Mouse (Mus musculus): ENCODE measurements at regions not wholly inside any gene's neighbourhood (a gene's known extent, or its start where the extent isn't known, plus 50 kb on each side); places are given as distances from the start of the nearest gene placed in this dataset.

GRCm38 (mm10) chr15:64542250-64542901, 275.1 kb upstream of the Gm21798 start:
- H3K27me3 ChIP-seq (ENCODE audit: control insufficient read depth, insufficient read depth, low read length, poor library complexity, severe bottlenecking) = no peaks in the 10 kb centered on the region
- H3K4me1 ChIP-seq (ENCODE audit: control insufficient read depth, insufficient read depth, low read length) = no peaks in the 10 kb centered on the region
- H3K36me3 ChIP-seq (ENCODE audit: control insufficient read depth, insufficient read depth, low read length, poor library complexity, severe bottlenecking) = no peaks in the 10 kb centered on the region
- H3K9ac ChIP-seq (ENCODE audit: low read depth, poor library complexity, severe bottlenecking) = no peak overlapping the region
- no peak overlapping the region for H3K27ac ChIP-seq (ENCODE audit: insufficient read depth, low read length)
- no peak for TF ChIP-seq POLR2A (IDR thresholded peaks at IDR 0.05; ENCODE audit: insufficient read depth, low read length)
- no peak for TF ChIP-seq EP300 (IDR thresholded peaks at IDR 0.05; ENCODE audit: insufficient read depth, low read depth, low read length)
- TF ChIP-seq CTCF (IDR thresholded peaks at IDR 0.05; ENCODE audit: low read depth, low read length) = no peak
- H3K4me3 ChIP-seq (ENCODE audit: low read depth, low read length) = no peak overlapping the region
- no peaks in the 10 kb centered on the region for H3K9me3 ChIP-seq (replicated peaks; ENCODE audit: control insufficient read depth, insufficient read depth, low read length, poor library complexity, severe bottlenecking)

DNA sequence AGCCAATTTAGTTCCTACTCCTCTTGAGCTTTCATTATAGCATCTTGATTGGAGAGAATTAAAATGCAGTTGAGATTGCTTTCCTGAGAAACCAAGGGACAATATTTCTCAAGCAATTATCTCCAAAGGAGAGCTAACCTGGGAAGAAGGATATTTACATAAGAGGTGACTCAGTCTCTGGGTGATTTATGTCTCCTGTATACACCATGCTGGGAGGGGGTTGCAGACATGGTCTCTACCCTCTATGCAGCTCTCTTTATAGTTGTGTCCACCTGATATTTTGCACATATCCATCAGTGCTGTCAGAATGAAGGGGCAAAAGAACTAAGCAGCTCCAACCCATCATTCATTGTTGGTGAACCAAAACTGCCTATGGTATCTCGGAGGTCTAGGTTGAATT, 274.6 kb upstream of the Gm21798 start:
- H3K9ac ChIP-seq (ENCODE audit: low read depth, poor library complexity, severe bottlenecking) = no peak overlapping the region
- H3K4me3 ChIP-seq (ENCODE audit: low read depth, low read length) = no peak overlapping the region
- H3K27ac ChIP-seq (ENCODE audit: insufficient read depth, low read length) = no peak overlapping the region
- no peaks in the 10 kb centered on the region for H3K4me1 ChIP-seq (ENCODE audit: control insufficient read depth, insufficient read depth, low read length)
- no peaks in the 10 kb centered on the region for H3K27me3 ChIP-seq (ENCODE audit: control insufficient read depth, insufficient read depth, low read length, poor library complexity, severe bottlenecking)
- H3K9me3 ChIP-seq (replicated peaks; ENCODE audit: control insufficient read depth, insufficient read depth, low read length, poor library complexity, severe bottlenecking) = no peaks in the 10 kb centered on the region
- TF ChIP-seq POLR2A (IDR thresholded peaks at IDR 0.05; ENCODE audit: insufficient read depth, low read length) = no peak
- no peak for TF ChIP-seq EP300 (IDR thresholded peaks at IDR 0.05; ENCODE audit: insufficient read depth, low read depth, low read length)
- no peak for TF ChIP-seq CTCF (IDR thresholded peaks at IDR 0.05; ENCODE audit: low read depth, low read length)
- no peaks in the 10 kb centered on the region for H3K36me3 ChIP-seq (ENCODE audit: control insufficient read depth, insufficient read depth, low read length, poor library complexity, severe bottlenecking)

- no peaks in the 10 kb centered on the region for H3K4me1 ChIP-seq (ENCODE audit: control insufficient read depth, insufficient read depth, low read length)
- TF ChIP-seq CTCF (IDR thresholded peaks at IDR 0.05; ENCODE audit: low read depth, low read length) (no peak), EP300 (IDR thresholded peaks at IDR 0.05; ENCODE audit: insufficient read depth, low read depth, low read length) (no peak), POLR2A (IDR thresholded peaks at IDR 0.05; ENCODE audit: insufficient read depth, low read length) (no peak)
- H3K9me3 ChIP-seq (replicated peaks; ENCODE audit: control insufficient read depth, insufficient read depth, low read length, poor library complexity, severe bottlenecking) = no peaks in the 10 kb centered on the region
- H3K27ac ChIP-seq (ENCODE audit: insufficient read depth, low read length) = no peak overlapping the region
- H3K4me3 ChIP-seq (ENCODE audit: low read depth, low read length) = no peak overlapping the region
- no peak overlapping the region for H3K9ac ChIP-seq (ENCODE audit: low read depth, poor library complexity, severe bottlenecking)
- H3K36me3 ChIP-seq (ENCODE audit: control insufficient read depth, insufficient read depth, low read length, poor library complexity, severe bottlenecking) = no peaks in the 10 kb centered on the region
- H3K27me3 ChIP-seq (ENCODE audit: control insufficient read depth, insufficient read depth, low read length, poor library complexity, severe bottlenecking) = no peaks in the 10 kb centered on the region
These were observed 271.5 kb upstream of the Gm21798 start for GRCm38 (mm10) chr15:64546035-64546434.

- H3K27ac ChIP-seq (ENCODE audit: insufficient read depth, low read length) = no peak overlapping the region
- TF ChIP-seq EP300 (IDR thresholded peaks at IDR 0.05; ENCODE audit: insufficient read depth, low read depth, low read length) = no peak
- H3K27me3 ChIP-seq (ENCODE audit: control insufficient read depth, insufficient read depth, low read length, poor library complexity, severe bottlenecking) = no peaks in the 10 kb centered on the region
These were observed 260.0 kb upstream of the Gm21798 start for GRCm38 (mm10) chr15:64557540-64557939.

GRCm38 (mm10) chr15:64558220-64558619, 259.3 kb upstream of the Gm21798 start:
- H3K4me3 ChIP-seq (ENCODE audit: low read depth, low read length) = no peak overlapping the region
- H3K4me1 ChIP-seq (ENCODE audit: control insufficient read depth, insufficient read depth, low read length) = no peaks in the 10 kb centered on the region
- H3K27ac ChIP-seq (ENCODE audit: insufficient read depth, low read length) = no peak overlapping the region
- no peaks in the 10 kb centered on the region for H3K36me3 ChIP-seq (ENCODE audit: control insufficient read depth, insufficient read depth, low read length, poor library complexity, severe bottlenecking)
- no peaks in the 10 kb centered on the region for H3K9me3 ChIP-seq (replicated peaks; ENCODE audit: control insufficient read depth, insufficient read depth, low read length, poor library complexity, severe bottlenecking)
- TF ChIP-seq EP300 (IDR thresholded peaks at IDR 0.05; ENCODE audit: insufficient read depth, low read depth, low read length) (no peak), CTCF (IDR thresholded peaks at IDR 0.05; ENCODE audit: low read depth, low read length) (no peak), POLR2A (IDR thresholded peaks at IDR 0.05; ENCODE audit: insufficient read depth, low read length) (no peak)
- no peak overlapping the region for H3K9ac ChIP-seq (ENCODE audit: low read depth, poor library complexity, severe bottlenecking)
- H3K27me3 ChIP-seq (ENCODE audit: control insufficient read depth, insufficient read depth, low read length, poor library complexity, severe bottlenecking) = no peaks in the 10 kb centered on the region

More at GRCm38 (mm10) chr15:64557540-64557939, 260.0 kb upstream of the Gm21798 start:
- Histone ChIP-seq H3K36me3 (ENCODE audit: control insufficient read depth, insufficient read depth, low read length, poor library complexity, severe bottlenecking) (no peaks in the 10 kb centered on the region), H3K9me3 (replicated peaks; ENCODE audit: control insufficient read depth, insufficient read depth, low read length, poor library complexity, severe bottlenecking) (no peaks in the 10 kb centered on the region), H3K4me1 (ENCODE audit: control insufficient read depth, insufficient read depth, low read length) (no peaks in the 10 kb centered on the region), H3K9ac (ENCODE audit: low read depth, poor library complexity, severe bottlenecking) (no peak overlapping the region), H3K4me3 (ENCODE audit: low read depth, low read length) (no peak overlapping the region)

- Histone ChIP-seq H3K4me3 (ENCODE audit: low read depth, low read length) (no peak overlapping the region), H3K9ac (ENCODE audit: low read depth, poor library complexity, severe bottlenecking) (no peak overlapping the region), H3K27me3 (ENCODE audit: control insufficient read depth, insufficient read depth, low read length, poor library complexity, severe bottlenecking) (no peaks in the 10 kb centered on the region), H3K4me1 (ENCODE audit: control insufficient read depth, insufficient read depth, low read length) (no peaks in the 10 kb centered on the region), H3K9me3 (replicated peaks; ENCODE audit: control insufficient read depth, insufficient read depth, low read length, poor library complexity, severe bottlenecking) (no peaks in the 10 kb centered on the region), H3K27ac (ENCODE audit: insufficient read depth, low read length) (no peak overlapping the region), H3K36me3 (ENCODE audit: control insufficient read depth, insufficient read depth, low read length, poor library complexity, severe bottlenecking) (no peaks in the 10 kb centered on the region)
- TF ChIP-seq POLR2A (IDR thresholded peaks at IDR 0.05; ENCODE audit: insufficient read depth, low read length) (no peak), EP300 (IDR thresholded peaks at IDR 0.05; ENCODE audit: insufficient read depth, low read depth, low read length) (no peak), CTCF (IDR thresholded peaks at IDR 0.05; ENCODE audit: low read depth, low read length) (no peak)
These were observed 254.9 kb upstream of the Gm21798 start for GRCm38 (mm10) chr15:64562431-64563111.

Measured in ES-Bruce4 (cell line).